Comparison of ENCODE assay signal across 13 mouse cellular contexts in the genomic region with DNA sequence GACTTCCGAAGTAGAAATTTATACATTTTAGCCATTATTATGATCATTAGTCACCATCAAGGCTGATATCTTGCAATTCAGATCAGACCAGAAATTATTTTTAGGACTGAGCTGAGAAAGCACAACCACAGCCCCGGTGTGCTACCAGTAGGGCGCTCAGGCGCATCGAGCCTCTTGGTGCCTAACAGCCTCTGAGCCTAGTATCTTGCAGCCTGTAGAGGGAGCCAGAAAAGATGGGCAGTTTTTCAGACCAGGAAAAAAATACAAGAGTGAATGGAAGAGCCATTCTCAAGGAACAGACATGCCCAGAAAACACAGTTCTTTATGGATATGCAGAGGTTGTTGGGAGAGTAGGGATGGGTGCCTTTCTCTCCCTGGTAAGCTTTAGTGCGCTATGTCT.
DNase-seq lines count a peak whose midpoint lies in the region; TF ChIP-seq lines count a peak whose summit lies in the region.
"Had no signal": no experiment of that assay in that cellular context is flagged by ENCODE, and none has a peak within 500 bp of the region (broad histone marks: within the 10 kb centered on the region; RNA-seq: fewer than 3 reads in every experiment).

No protein-coding gene starts in this region.

- in situ Hi-C loops in CH12.LX (cut with MboI; ENCODE audit: low pct_ligation_motif_present, low pct_unique_long_range_greater_than_20kb, low sequenced_read_pairs): loop anchor here (10.0 kb wide), 1 partner anchor 122 kb away; no protein-coding TSS in a partner anchor

- no peak for TF ChIP-seq POLR2A in CH12.LX (IDR thresholded peaks at IDR 0.05; ENCODE audit: low read depth, low read length)

- peak; percentile 48 for TF ChIP-seq CTCF in gastrocnemius, adult 2 months (IDR thresholded peaks at IDR 0.05)
- peak; percentile 43 for TF ChIP-seq CTCF in left cerebral cortex, adult 2 months (IDR thresholded peaks at IDR 0.05)
- peak; percentile 23 to 78; a peak in 2 of 4 replicates for TF ChIP-seq CTCF in CH12.LX (conservative IDR thresholded peaks at IDR 0.05 in 1 of 2, IDR thresholded peaks at IDR 0.05 in 1 of 2; ENCODE audit: low read depth in 2 of 2, low read length in 2 of 2)

- no peak overlapping the region for H3K9ac ChIP-seq in CH12.LX (ENCODE audit: insufficient read depth, low read depth)
- H3K9ac ChIP-seq: embryonic facial prominence, embryonic 13.5 days; hindbrain, embryonic 13.5 days had no signal

- dilution Hi-C loops in CH12.LX (cut with MboI; ENCODE audit: extremely low pct_ligation_motif_present, extremely low pct_unique_long_range_greater_than_20kb, low sequenced_read_pairs): no loop called here

- no peaks in the 10 kb centered on the region for H3K36me3 ChIP-seq in CH12.LX (replicated peaks in 1 of 2; ENCODE audit: control insufficient read depth in 1 of 2, insufficient read depth in 1 of 2, low read length in 1 of 2)
- H3K36me3 ChIP-seq: embryonic facial prominence, embryonic 13.5 days; heart, embryonic 10.5 days; hindbrain, embryonic 13.5 days had no signal

- H3K4me3 ChIP-seq in gastrocnemius, adult 2 months: no peak overlapping the region
- no peak overlapping the region for H3K4me3 ChIP-seq in left cerebral cortex, adult 2 months
- no peak overlapping the region for H3K4me3 ChIP-seq in CH12.LX (replicated peaks in 1 of 3; ENCODE audit: low read depth in 2 of 3, low read length in 2 of 3, poor library complexity in 1 of 3)
- H3K4me3 ChIP-seq: embryonic facial prominence, embryonic 13.5 days; heart, embryonic 10.5 days; hindbrain, embryonic 13.5 days had no signal

- TF ChIP-seq RAD21 in CH12.LX (IDR thresholded peaks at IDR 0.05; ENCODE audit: low read depth, low read length): peak; percentile 46

- no peak for TF ChIP-seq EP300 in CH12.LX (IDR thresholded peaks at IDR 0.05; ENCODE audit: low read length)

- no peaks in the 10 kb centered on the region for H3K79me2 ChIP-seq in CH12.LX (replicated peaks; ENCODE audit: control insufficient read depth, extremely low read depth, insufficient read depth, poor library complexity, severe bottlenecking)

- intact Hi-C loops in gastrocnemius, adult 2 months (cut with DNase I): no loop called here
- intact Hi-C loops in left cerebral cortex, adult 2 months (cut with DNase I): no loop called here
- intact Hi-C loops in left cerebral cortex, postnatal 36 days (cut with DNase I): loop anchor here (5.0 kb wide), 1 partner anchor 104 kb away; no protein-coding TSS in a partner anchor

- H3K9me3 ChIP-seq in CH12.LX (replicated peaks; ENCODE audit: low read length): no peaks in the 10 kb centered on the region
- H3K9me3 ChIP-seq: heart, embryonic 10.5 days; hindbrain, embryonic 13.5 days had no signal

- no peak overlapping the region for H3K4me2 ChIP-seq in CH12.LX (ENCODE audit: insufficient read depth, low read depth, poor library complexity, severe bottlenecking)
- H3K4me2 ChIP-seq: embryonic facial prominence, embryonic 13.5 days; hindbrain, embryonic 13.5 days had no signal

- DNase-seq in gastrocnemius, adult 2 months: no peak
- no peak for DNase-seq in gastrocnemius, postnatal 4 days (ENCODE audit: low spot score in 2 of 2)
- DNase-seq in left cerebral cortex, adult 2 months (ENCODE audit: extremely low spot score in 1 of 2, low spot score in 2 of 2): no peak
- DNase-seq in left cerebral cortex, postnatal 36 days (ENCODE audit: low spot score in 2 of 2): no peak
- DNase-seq in CH12.LX (ENCODE audit: extremely low read depth): peak; percentile 66
- peak; percentile 40 to 61 for DNase-seq in kidney, postnatal 36 days
- DNase-seq in cerebellum, postnatal 4 days (ENCODE audit: low spot score in 2 of 2): no peak
- DNase-seq in adrenal gland, postnatal 14 days: no peak
- DNase-seq: adrenal gland, adult 8-10 months; cerebellum, adult 11 months had no signal

- H3K27me3 ChIP-seq in CH12.LX (replicated peaks): no peaks in the 10 kb centered on the region
- H3K27me3 ChIP-seq: embryonic facial prominence, embryonic 13.5 days; hindbrain, embryonic 13.5 days had no signal

- no peak overlapping the region for H3K27ac ChIP-seq in gastrocnemius, adult 2 months
- H3K27ac ChIP-seq in left cerebral cortex, adult 2 months: no peak overlapping the region
- H3K27ac ChIP-seq in CH12.LX (ENCODE audit: insufficient read depth, low read depth): no peak overlapping the region
- H3K27ac ChIP-seq: embryonic facial prominence, embryonic 13.5 days; heart, embryonic 10.5 days; hindbrain, embryonic 13.5 days had no signal

- peaks cover 8 to 31% of the 10 kb centered on the region in 2 experiments for H3K4me1 ChIP-seq in CH12.LX (ENCODE audit: control insufficient read depth in 1 of 2, insufficient read depth in 2 of 2)

TF ChIP-seq in CH12.LX, 34 proteins besides CTCF, POLR2A, EP300 and RAD21:
- peak; percentile 55; the same call in 1 of the 2 replicates for TF ChIP-seq ZNF384 (IDR thresholded peaks at IDR 0.05; ENCODE audit: low read depth, low read length)
- TF ChIP-seq SMC3 (IDR thresholded peaks at IDR 0.05; ENCODE audit: low read depth, low read length): peak; percentile 70
- peak; percentile 17; the same call in 1 of the 2 replicates for TF ChIP-seq MEF2A (IDR thresholded peaks at IDR 0.05; ENCODE audit: borderline replicate concordance, low read depth, low read length)
- no peak for TF ChIP-seq JUN (IDR thresholded peaks at IDR 0.05; ENCODE audit: insufficient read depth, low read depth, low read length)

Comparison
In these comparisons a context has a peak if more than half of its experiments do, and no peak if none do; other contexts are left out.
1. DNase-seq: peak in CH12.LX (single experiment) and kidney, postnatal 36 days (2 of 2); none in gastrocnemius, adult 2 months (single experiment), gastrocnemius, postnatal 4 days (0 of 2), left cerebral cortex, adult 2 months (0 of 2), left cerebral cortex, postnatal 36 days (0 of 2), cerebellum, postnatal 4 days (0 of 2) and adrenal gland, postnatal 14 days (single experiment).
2. Peak in every context shown above with its lines, with median percentiles within 50 percentile points of each other: CTCF ChIP-seq.